Mouse (Mus musculus): ENCODE data around the gene Zfp467. TPM values are rescaled to one million over a fixed set of nuclear protein-coding genes. Genes with fewer than 3 reads are reported as not detected.

Gene Zfp467
- polyA plus RNA-seq, 1 experiment: 14.9 TPM

GRCm38 (mm10) chr6:48434651-48435050 is 11.0 kb downstream of the Zfp467 start:
- 79% methylated on average over 6 of the region's 6 CpGs for WGBS
- no peak for DNase-seq (ENCODE audit: low read depth in 1 of 2, low spot score in 2 of 2)
- H3K4me1 ChIP-seq (ENCODE audit: control insufficient read depth, insufficient read depth, insufficient read length): no peaks in the 10 kb centered on the region
- TF ChIP-seq POLR2A (IDR thresholded peaks at IDR 0.05; ENCODE audit: low read depth, low read length) (no peak), CTCF (IDR thresholded peaks at IDR 0.05; ENCODE audit: extremely low read depth, insufficient read depth, insufficient read length, insufficient replicate concordance) (no peak)
- no peak overlapping the region for H3K4me3 ChIP-seq (ENCODE audit: extremely low read depth, insufficient read depth, insufficient read length)
- no peaks in the 10 kb centered on the region for H3K27me3 ChIP-seq (ENCODE audit: control insufficient read depth, insufficient read depth, low read length)
- H3K27ac ChIP-seq (ENCODE audit: insufficient read depth, low read length): no peak overlapping the region
- peaks cover 9% of the 10 kb centered on the region for H3K36me3 ChIP-seq (ENCODE audit: control insufficient read depth, insufficient read depth, low read length)

DNA sequence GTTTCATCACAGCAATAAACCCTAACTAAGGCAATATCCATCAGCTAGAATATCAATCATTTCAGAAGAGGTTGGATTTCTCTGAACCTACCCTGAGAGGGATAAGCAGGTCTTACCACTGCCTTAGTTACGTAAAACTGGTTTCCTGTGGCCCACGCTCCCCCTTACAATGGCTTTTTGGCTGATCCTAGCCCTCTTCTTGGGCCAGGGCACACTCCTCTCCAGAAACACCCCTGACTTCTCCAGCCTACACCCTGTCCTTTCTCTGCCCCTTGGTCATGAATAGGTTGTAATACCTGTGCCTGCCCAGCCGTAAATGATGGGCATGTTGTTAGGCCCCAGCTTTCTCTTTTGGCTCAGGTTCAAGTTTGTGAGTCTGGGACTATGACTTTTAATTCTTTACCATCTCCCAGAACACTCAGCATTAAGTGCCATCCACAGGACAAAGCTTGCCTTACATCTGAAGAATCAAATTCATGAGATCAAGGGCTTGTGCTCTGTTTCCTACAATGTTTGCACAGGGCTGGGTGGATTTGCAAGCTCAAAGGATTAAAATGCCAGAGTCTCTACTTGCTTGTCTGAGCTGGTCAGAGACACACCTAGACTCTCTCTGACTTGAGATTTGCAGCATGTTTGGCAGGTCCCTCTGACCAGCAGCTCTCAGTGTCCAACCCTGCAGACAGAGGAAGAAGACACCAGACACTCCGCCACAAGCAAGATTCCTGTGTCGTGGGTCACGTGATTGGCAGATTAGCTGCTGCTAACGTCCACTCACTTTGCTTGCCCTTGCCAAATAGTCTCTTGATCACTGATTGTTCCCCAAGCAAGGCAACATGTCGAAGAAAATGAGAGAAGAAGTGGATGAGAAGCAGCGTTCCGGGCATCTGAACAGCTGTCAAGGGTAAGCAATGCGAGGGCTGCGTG is 12.5 kb downstream of the Zfp467 start:
- no peak overlapping the region for H3K27ac ChIP-seq (ENCODE audit: insufficient read depth, low read length)
- no peak for DNase-seq (ENCODE audit: low read depth in 1 of 2, low spot score in 2 of 2)
- H3K36me3 ChIP-seq (ENCODE audit: control insufficient read depth, insufficient read depth, low read length): peaks cover 2% of the 10 kb centered on the region
- H3K4me3 ChIP-seq (ENCODE audit: extremely low read depth, insufficient read depth, insufficient read length): no peak overlapping the region
- H3K27me3 ChIP-seq (ENCODE audit: control insufficient read depth, insufficient read depth, low read length): no peaks in the 10 kb centered on the region
- H3K4me1 ChIP-seq (ENCODE audit: control insufficient read depth, insufficient read depth, insufficient read length): no peaks in the 10 kb centered on the region
- no peak for TF ChIP-seq CTCF (IDR thresholded peaks at IDR 0.05; ENCODE audit: extremely low read depth, insufficient read depth, insufficient read length, insufficient replicate concordance)
- no peak for TF ChIP-seq POLR2A (IDR thresholded peaks at IDR 0.05; ENCODE audit: low read depth, low read length)
- WGBS: 73% methylated on average over 12 of the region's 12 CpGs

GRCm38 (mm10) chr6:48430748-48431147 is 14.9 kb downstream of the Zfp467 start:
- Histone ChIP-seq H3K4me3 (ENCODE audit: extremely low read depth, insufficient read depth, insufficient read length) (no peak overlapping the region), H3K4me1 (ENCODE audit: control insufficient read depth, insufficient read depth, insufficient read length) (no peaks in the 10 kb centered on the region), H3K27ac (ENCODE audit: insufficient read depth, low read length) (no peak overlapping the region), H3K36me3 (ENCODE audit: control insufficient read depth, insufficient read depth, low read length) (no peaks in the 10 kb centered on the region), H3K27me3 (ENCODE audit: control insufficient read depth, insufficient read depth, low read length) (no peaks in the 10 kb centered on the region)
- 78% methylated on average over 5 of the region's 5 CpGs for WGBS
- no peak for DNase-seq (ENCODE audit: low read depth in 1 of 2, low spot score in 2 of 2)
- TF ChIP-seq POLR2A (IDR thresholded peaks at IDR 0.05; ENCODE audit: low read depth, low read length) (no peak), CTCF (IDR thresholded peaks at IDR 0.05; ENCODE audit: extremely low read depth, insufficient read depth, insufficient read length, insufficient replicate concordance) (no peak)

DNA sequence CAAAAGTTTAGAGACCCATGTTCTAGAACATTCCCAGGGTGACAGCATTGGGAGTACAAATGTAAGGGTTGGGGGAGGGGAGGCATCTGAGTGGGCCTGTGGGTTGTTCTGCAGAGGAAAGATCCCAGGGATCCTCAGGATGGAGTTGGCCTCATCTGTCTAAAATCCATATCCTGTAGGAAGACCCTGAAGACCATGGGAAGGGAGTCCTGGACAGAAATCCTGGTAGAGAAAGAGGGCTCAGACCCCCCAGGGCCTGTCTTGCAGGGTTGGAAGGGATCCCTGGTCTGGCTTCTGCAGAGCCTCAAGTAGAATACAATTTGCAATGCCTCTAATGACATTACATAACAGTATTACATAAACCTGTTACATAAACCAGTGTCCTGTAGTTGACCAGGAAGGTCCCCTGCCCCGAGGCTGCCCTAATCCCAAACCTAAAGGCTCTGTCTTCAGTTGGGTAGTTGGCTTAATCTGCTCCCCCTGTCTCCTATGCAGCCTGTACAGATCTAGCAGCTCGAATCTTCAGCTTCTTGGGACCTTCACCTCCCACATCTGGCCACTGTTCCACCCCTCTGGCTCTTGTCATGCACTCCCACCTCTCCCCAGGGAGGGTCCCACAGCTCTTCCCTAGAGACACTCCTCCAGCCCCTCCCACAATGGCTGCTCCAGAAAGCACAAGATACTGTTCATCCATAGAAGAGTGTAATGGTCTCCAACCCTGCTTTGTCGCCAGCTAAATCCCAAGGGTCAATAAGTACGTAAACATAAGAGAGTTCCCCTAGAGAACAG is 16.7 kb downstream of the Zfp467 start:
- WGBS: 43% methylated on average over 4 of the region's 4 CpGs
- no peak for DNase-seq (ENCODE audit: low read depth in 1 of 2, low spot score in 2 of 2)
- H3K36me3 ChIP-seq (ENCODE audit: control insufficient read depth, insufficient read depth, low read length): no peaks in the 10 kb centered on the region
- no peak overlapping the region for H3K4me3 ChIP-seq (ENCODE audit: extremely low read depth, insufficient read depth, insufficient read length)
- TF ChIP-seq POLR2A (IDR thresholded peaks at IDR 0.05; ENCODE audit: low read depth, low read length) (no peak), CTCF (IDR thresholded peaks at IDR 0.05; ENCODE audit: extremely low read depth, insufficient read depth, insufficient read length, insufficient replicate concordance) (no peak)
- no peaks in the 10 kb centered on the region for H3K4me1 ChIP-seq (ENCODE audit: control insufficient read depth, insufficient read depth, insufficient read length)
- H3K27me3 ChIP-seq (ENCODE audit: control insufficient read depth, insufficient read depth, low read length): no peaks in the 10 kb centered on the region
- H3K27ac ChIP-seq (ENCODE audit: insufficient read depth, low read length): no peak overlapping the region

- Histone ChIP-seq H3K4me3 (ENCODE audit: extremely low read depth, insufficient read depth, insufficient read length) (no peak overlapping the region), H3K4me1 (ENCODE audit: control insufficient read depth, insufficient read depth, insufficient read length) (no peaks in the 10 kb centered on the region), H3K27me3 (ENCODE audit: control insufficient read depth, insufficient read depth, low read length) (no peaks in the 10 kb centered on the region), H3K36me3 (ENCODE audit: control insufficient read depth, insufficient read depth, low read length) (no peaks in the 10 kb centered on the region), H3K27ac (ENCODE audit: insufficient read depth, low read length) (no peak overlapping the region)
- no peak for DNase-seq (ENCODE audit: low read depth in 1 of 2, low spot score in 2 of 2)
- TF ChIP-seq POLR2A (IDR thresholded peaks at IDR 0.05; ENCODE audit: low read depth, low read length) (no peak), CTCF (IDR thresholded peaks at IDR 0.05; ENCODE audit: extremely low read depth, insufficient read depth, insufficient read length, insufficient replicate concordance) (no peak)
- WGBS: 91% methylated on average over 5 of the region's 5 CpGs
Measured at GRCm38 (mm10) chr6:48426956-48427355, 18.7 kb downstream of the Zfp467 start.

- no peak for DNase-seq (ENCODE audit: low read depth in 1 of 2, low spot score in 2 of 2)
- Histone ChIP-seq H3K27ac (ENCODE audit: insufficient read depth, low read length) (no peak overlapping the region), H3K4me3 (ENCODE audit: extremely low read depth, insufficient read depth, insufficient read length) (no peak overlapping the region), H3K4me1 (ENCODE audit: control insufficient read depth, insufficient read depth, insufficient read length) (no peaks in the 10 kb centered on the region), H3K27me3 (ENCODE audit: control insufficient read depth, insufficient read depth, low read length) (no peaks in the 10 kb centered on the region), H3K36me3 (ENCODE audit: control insufficient read depth, insufficient read depth, low read length) (no peaks in the 10 kb centered on the region)
- 79% methylated on average over 5 of the region's 5 CpGs for WGBS
- TF ChIP-seq CTCF (IDR thresholded peaks at IDR 0.05; ENCODE audit: extremely low read depth, insufficient read depth, insufficient read length, insufficient replicate concordance): no peak
- no peak for TF ChIP-seq POLR2A (IDR thresholded peaks at IDR 0.05; ENCODE audit: low read depth, low read length)
Measured at GRCm38 (mm10) chr6:48424074-48424473, 21.6 kb downstream of the Zfp467 start.
